Mouse (Mus musculus) kidney, postnatal 10 days (tissue): ENCODE data around the gene Myh3.
A peak's percentile ranks its signal among the peaks of the same experiment; 100 is the strongest.

Source experiments
- DNase-seq: peaks from one replicate; pipeline ENCODE4 v3.0.0; 2021; ENCODE audit warnings: mixed read lengths

Gene Myh3

DNA sequence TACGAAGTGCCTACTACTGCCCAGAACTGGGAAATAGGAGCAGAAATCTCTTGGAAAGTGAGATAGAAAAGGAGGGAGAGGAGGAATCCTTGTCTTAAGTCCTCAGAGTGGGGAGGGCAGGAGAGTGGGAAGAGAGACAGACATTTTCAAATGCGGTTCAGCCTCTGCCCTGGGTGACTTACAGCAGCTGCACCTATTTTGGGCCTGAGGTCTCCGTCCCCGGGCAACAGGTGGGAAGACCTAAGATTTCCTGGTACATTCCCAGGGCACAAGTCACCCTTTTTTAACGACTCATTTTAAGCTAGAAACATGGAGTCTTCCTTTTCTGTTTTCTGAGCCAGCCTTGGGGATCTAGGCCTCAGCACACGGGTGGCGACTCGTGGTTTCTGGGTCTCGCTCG is 28.9 kb downstream of the Myh3 start:
- no peak for DNase-seq

DNA sequence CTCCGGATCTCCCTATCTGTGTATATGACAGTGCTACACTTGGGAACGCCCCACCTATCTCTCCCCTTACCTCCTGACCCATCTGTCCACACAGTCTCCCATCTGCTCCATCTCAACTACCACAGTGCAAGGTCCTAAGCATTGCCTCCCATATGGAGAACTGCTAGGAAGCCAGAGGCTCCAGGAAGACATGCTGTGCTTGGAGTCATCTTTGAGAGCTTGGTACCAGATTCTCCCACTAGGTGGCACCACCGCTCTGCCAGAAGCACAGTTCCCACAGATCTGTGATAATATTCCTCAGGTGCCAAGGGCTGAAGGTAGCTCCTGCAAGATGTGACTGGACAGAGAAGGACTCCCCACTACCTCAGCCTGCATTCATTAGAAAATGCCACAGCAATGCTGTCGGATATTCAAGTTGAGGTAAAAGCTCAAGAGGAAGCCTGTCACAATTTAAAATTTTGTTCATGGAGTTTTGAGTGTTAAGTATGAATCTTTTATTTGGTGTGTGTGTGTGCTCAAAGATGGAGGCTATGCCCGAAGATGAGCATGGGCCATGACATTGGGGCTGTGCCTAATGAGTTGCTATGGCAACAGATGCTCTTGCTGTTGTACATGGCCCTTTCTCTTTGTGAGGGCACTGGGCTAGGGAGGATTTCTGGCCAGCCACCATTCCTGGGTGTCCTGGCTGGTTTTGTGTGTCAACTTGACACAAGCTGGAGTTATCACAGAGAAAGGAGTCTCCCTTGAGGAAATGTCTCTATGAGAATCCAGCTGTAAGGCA is 32.3 kb downstream of the Myh3 start:
- DNase-seq: peak; percentile 84

DNA sequence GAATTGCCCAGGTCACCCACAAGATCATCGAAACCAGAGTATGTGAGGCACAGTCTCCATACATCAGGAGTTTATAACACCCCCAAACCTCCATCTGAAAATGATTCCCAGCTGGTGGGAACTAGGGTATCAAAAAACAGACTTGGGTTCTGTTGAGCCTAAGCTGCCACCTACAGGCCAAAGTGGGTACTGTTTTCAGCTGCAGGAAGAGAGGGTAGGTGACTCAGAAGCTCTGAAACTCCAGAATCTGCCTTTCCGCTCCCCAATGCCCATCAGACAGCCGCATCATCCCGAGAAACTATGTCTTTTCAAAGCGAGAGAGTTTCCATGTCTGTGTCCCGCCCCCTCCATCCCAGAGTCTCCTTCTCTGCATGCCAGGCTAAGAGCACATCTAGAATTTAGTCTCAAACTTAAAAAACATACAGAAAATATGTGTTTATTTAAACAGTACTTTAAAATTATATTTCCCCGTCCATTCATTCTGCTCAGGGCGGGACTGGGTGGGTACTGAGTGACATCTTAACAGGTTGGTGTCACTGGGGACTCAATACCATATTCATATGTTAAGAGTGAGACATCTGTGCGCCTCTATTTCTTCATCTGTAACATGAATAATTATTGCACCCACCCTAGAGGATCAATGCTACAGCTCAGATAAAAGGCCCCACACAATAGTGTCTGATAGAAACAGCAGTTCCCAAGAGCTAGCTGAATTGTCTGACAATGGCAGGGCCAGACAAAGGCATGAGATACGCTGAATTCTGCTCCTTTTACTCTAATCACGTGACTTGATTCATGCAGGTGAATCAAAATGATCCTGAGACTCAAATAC is 34.1 kb downstream of the Myh3 start:
- DNase-seq: peak; percentile 83

DNA sequence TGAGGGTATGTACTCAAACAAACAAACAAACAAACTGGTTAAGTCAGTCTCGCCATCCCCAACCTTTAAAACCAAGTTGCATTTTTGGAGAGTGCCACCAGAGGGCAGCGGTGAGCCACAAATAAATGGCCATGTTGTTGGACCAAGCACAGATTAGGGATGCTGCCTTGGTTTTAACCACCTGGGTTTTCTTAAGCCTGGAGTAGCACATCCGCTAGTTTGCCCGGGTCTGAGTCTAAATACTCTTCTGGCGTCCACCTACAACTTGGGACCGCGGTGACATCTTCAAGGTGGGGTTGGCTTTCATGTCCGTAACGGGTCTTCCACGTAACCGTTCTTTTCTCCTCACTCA is 34.7 kb downstream of the Myh3 start:
- DNase-seq: peak; percentile 81

DNA sequence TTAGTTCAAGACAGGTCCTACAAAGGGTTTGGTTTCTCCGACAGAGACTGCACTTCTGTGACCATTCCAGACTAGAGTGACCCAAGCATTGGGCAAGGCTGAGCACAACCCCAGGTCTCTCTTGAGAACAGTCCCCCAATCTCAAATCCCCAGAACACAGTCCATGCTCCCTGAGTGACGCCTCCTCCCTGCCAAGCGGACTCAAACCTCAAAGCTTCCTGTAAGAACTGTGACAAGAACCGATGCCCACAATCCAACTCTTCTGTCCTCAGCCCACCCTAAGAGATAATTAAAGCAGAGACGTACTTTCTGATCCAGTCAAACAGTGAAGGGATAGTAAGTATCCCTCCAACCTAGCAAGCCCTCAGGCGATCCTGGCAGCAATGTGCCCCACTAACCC is 35.3 kb downstream of the Myh3 start:
- DNase-seq: no peak

DNA sequence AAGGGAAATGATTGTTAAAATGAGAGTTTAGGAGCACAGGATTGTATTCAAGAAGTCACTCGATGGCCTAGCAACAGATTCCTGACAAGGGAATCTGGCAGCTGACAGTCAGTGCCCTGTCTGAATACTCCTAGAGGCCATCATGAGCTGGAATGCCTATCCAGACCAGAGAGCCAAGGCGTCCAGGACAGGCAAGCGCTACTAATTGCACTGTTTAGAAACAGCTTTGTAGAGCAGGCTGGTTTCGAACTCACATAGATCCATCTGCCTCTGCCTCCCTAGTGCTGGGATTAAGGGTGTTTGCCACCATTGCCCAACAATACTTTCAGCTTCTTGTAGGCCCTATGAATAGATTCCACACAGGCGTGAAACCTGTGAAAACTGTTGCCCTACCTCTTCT is 36.2 kb downstream of the Myh3 start:
- no peak for DNase-seq

DNA sequence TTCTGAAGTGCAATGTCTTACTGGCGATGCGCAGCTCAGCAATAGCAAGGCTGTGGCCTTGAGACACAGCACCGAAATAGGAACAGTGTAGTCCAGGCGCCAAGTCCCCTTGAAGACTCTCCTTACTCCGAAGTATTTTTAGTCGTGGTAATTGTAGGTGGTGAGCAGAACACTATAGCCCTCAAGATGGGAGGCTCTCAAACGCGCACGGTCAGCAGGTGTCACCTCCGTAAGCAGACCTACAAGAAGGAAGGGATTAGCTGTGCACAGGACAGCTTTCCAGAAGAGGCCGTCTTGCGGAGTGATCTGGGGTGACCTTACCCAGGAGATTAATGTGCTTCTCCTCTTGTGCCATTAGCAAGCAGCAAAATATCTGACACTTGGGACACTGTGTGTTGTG is 36.8 kb downstream of the Myh3 start:
- DNase-seq: no peak

DNA sequence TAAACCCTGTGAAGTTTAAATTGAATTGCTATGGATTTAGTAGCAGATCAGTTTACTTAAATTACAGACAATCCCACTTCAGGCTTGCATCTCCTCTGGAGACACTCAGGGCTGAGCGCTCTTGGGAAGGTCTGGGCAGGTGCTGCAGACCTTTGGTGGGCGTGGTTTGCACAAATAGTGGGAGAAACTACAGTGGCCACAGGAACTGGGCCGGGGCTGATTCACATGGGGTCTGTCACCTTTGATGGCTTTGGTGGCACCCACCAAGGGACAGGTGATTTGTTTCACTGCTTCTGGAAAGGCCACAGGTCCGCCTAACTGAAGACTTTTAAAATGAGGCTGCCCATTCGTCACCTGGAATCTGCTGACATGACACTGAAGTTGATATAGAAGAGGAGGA is 38.6 kb downstream of the Myh3 start:
- no peak for DNase-seq

DNA sequence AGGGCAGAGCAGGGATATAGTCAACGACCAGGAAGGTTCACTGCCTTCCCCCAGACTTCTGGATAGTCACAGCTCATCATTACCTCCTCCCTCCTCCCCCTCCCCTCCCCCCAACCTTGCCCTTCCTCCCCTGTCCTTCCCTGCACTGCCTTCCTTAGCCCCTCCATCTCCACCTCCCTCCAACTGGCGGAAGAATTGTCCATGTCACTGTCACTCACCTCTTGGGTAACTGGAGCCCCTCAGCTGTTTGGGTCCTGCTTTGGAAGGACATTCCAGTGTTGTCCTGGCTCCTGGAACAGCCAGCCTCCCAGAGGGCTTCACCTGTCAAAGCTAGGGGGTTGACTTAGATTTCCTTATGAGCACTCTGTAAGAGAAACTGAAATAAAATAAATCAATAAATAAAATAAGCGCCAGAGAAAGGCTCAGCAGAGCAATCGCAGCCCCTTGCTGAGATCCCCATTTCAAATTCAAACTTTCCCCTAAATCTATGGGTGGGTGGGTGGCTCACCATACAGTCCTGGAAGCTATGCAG is 41.5 kb downstream of the Myh3 start:
- no peak for DNase-seq

DNA sequence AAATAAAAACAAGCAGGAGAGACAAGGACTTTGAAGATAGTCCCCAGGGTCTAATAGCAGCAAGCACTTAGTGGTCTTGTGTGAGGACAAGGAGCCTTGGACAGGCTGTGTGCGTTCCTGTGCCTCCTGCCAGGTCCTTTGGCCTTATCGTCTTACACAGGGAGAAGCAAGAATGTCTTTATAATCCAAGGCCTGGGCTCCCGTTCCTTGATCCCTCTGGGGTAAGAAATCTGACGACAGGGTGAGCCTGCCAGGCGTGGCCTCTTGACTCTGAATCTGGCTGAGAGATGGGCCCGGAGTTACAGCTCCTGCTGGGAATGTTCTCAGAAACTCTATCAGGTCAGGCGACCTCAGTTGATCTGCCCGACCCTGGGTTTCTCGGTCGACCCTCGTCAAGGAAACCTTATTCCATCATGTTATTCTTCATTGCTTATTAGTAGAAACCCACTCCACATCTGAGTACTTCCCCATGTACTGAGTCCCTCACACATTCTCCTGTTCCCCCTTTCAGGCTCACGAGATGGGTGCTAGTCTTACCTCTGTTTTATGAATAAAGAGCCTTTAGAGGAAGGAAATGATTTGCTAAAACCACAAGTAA is 42.7 kb downstream of the Myh3 start:
- no peak for DNase-seq

DNA sequence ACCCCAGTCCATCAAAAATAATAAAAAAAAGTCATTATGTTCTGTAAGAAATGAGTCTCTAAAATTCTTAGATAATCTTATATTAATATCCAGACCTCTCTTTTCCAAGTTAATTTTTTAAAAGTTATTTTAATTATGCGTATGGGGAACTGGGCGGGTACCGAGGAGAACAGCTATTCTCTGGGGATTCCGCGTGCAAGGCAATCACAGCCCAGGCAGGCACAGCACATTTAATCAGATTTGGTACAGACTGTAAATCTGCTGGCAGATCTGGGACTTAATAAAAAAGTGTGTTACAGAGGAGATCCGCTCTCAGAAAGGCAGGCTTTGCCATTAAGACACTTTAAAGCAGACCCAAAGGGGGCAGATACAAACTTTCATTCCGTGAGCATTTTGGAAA is 46.8 kb downstream of the Myh3 start:
- DNase-seq: no peak

DNA sequence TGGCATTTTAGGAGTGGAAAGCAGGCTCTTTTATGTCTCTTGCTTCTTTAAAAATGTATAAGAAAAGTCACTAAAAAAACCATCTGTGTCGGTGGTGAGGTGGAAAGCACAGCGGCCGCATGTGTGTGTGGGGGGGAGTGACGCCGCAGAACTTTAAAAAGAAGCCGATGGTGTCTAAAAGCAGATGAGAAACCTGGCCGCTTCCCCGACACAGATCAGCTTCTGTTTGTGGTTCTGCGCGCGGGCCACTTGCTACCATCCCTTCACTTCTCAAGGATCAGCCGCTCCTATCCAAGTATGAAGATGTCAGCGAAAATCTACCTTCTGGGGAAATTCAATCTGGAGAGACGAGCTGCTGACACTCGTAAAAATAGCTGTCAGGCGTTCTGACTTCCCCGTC is 47.3 kb downstream of the Myh3 start:
- no peak for DNase-seq

DNA sequence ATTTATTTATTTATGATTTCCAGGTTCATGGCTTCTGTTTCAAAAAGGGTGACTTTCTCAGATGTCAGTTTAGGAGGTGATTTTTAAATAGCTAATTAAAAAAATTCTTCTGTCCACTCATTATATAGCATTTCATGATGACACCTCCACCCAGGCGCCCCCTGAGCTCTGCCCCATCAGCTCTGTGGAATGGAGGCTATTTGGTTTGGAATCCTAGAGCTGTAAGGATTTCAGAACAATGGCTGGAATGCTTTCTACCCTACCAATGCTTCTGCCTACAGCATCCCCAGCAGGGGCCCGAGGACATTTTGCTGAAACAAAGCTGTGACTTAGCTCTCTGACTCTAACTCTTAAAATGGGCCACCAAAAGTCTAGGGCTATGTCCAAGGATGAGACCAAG is 55.4 kb downstream of the Myh3 start:
- DNase-seq: no peak

DNA sequence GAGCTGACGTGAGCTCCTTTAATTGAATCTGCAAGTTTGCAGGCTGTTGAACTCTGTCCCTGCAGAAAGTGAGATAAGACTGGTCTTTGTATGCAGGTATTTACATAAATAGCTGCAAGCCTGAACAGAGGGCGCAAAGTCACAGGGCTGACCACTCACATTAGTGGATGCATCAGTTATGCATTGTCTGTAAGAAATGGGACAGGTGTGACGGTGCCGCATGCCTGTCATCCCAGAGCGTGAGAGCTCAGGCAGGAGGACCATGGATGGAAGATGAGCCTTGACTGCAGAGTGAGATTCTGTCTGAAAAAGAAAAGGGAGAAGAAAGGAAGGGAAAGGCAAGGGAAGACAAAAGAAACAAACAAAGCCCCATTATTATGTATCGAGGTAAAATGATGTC is 56.6 kb downstream of the Myh3 start:
- DNase-seq: no peak

DNA sequence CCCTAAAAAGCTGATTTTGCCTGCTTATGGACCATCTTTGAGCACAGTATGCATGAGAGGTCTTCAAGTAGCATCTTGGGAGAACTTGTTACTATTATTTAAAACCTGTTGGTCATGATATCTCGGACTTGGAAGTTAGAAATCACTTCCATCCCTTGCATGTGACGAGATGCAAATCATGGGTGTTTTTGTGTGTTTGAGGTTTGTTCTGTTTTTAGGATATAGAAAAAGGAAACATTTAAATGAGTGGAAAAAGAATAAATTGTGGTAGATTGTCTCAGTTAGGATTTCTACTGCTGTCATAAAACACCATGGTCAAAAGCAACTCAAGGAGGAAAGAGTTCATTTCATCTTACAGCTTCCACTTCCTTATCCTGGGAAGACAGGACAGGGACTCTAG is 57.4 kb downstream of the Myh3 start:
- no peak for DNase-seq

DNA sequence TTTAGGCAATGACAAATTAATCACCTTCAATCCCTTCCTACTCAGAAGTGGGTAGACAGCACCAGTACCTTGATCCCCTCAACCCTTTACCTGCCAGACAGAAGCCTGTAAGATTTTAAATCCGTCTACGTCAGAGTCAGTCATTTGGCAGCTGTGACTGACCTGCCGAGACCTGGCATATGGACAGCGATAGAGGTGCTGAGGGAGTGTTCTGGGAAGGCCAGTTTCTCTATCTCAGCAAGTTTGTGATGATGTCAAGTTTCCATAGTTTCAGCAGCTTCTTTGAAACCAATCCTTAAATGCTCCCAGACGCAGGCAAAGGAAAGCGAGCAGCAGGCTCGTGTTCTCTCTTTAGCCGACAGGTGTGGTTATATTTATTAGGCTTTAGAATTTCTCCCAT is 61.5 kb downstream of the Myh3 start:
- DNase-seq: no peak

DNA sequence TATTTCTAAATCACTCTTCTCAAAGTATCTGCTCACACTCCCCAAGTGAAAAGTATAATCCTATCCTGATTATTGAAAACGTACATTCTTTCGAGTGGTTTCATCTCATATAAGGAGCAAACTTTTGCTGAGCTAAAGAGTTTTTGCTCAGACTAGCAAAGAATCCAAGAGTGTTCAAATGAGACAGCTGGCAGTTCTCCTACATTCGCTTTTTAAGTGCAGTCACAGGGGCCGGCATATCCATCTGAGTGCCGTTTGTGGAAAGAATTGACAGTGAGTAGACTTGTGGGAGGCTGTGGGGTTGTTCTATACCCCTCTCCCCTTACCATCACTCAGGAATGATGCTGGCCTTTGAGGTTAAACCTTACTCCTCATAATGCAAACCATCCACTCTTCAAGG is 62.1 kb downstream of the Myh3 start:
- DNase-seq: no peak

DNA sequence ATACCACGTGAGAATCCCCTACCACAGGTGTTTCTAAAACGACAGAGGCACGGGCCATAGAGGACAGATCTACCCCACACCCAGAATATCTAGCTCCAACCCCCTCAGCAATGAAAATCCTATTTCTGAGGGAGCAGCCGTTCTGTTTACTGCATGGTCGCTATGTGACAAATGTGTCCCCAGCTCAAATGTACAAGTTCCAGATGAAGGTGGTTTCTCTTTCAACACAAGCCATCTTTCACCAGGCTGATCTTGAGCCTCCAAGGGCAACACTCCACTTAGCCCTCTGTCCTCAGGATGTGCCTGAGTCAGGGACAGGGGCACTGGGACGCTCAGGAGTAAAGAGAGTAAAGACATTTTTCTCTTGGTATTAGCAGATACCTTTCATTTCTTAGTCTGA is 62.9 kb downstream of the Myh3 start:
- no peak for DNase-seq

DNA sequence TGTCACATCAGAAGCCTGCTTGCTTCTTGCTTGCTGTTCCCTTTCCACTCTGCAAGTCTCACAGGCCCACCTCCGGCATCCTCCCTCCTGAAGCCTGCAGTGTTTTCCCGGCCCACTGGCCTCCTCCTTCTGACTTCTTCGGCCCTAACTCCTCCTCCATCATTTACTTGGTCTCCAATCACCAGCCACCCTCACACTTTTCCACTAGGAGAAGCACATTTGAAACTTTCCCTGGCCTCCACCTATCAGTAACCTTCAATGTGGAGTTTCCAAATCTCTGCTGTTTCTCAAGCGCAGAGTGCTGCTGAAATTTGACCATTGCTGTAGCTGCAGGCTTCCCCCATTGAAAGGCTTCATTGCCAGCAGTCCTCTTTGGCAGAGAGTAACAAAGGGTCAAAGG is 63.9 kb downstream of the Myh3 start:
- DNase-seq: no peak

DNA sequence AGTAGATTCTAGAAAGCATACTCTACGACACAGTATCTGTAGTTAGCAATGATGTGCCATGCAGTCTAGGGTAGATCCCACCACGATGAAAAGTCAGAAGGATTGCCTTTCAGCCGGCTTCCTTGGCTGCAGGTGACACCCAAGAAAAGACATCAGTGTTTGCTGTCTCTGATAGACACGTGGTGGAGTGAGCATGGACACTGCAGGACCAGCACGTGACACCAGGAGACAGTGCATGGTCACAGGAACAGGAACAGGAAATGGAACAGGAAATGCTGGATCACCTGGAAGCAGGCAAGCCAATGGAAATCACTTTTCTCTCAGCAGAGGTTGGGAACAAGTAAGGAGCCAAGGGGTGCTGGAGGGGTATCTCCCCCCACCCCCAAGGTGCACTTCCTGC is 65.0 kb downstream of the Myh3 start:
- no peak for DNase-seq

DNA sequence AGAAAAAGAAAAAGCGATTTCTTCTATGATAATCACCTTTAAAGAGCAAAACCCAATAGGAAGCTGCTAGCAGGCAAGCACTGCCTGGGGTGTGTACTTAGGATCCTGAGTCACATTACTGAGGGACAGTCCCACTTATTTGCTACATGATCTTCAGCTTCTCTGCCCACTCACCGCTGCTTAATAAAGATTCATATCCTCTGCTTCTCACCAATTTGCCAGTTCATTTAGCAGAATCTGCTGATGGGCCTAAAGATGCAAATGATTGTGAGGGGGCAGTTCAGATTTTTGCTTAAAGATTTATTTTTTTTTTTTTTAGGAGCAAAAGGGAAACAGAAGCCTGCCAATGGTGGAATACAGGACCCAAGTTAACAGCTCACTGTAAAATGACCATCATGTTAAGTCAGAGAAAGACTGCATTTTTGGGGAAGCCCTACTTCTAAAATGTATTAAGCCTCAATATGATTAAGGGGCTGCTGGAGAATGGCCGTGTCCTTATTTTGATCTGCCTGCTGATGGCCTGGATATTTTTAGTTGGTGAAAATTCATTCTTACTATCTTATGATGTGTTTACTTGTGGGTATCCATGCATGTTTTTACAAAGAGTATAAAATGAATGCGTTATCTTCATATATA is 65.9 kb downstream of the Myh3 start:
- DNase-seq: no peak

DNA sequence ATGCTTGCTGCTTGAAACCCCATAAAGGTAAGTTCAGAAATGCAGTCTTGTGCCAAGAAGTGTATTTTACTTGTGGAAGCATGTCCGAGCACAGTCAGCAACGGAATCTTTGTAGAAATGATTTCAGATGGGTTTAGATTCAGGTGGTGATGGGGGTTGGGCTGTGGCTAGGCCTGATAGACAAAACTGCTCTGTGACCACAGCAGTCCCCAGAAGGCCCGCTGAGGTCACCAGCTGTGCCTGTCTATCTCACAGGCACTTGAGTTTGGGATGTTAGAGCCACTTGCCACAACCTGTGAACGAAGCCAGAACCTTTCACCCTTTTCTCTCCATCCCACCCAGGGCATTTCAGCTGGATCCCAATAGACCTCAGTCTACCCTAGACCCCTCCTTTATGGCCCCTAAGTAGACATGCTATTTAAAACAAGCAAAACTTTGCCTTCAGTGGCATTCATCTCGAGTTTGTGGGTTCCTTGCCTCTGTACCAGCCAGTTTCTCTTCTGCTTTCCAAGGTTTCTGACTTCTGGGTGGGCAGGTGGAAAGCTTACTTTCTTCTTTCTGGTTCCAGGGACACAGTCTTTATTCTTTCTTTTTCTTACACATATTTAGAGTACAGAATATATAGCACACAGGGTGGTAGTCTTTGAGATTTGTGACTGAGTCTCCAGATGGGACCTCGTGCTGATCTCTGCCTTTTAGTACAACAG is 66.6 kb downstream of the Myh3 start:
- no peak for DNase-seq
